Mouse (Mus musculus) limb, embryonic 14.5 days (tissue): ENCODE data around the gene Pik3r4. TPM values are rescaled to one million over a fixed set of nuclear protein-coding genes. Genes with fewer than 3 reads are reported as not detected.

Experiments
- ATAC-seq: fragments of 200-750 bp; cut with Nextera tagmentation; 2 replicates; pipeline ENCODE4 v1.8.0; 2017; ENCODE audit warnings: low read depth, moderate number of reproducible peaks, moderate TSS enrichment; ENCODE audit not compliant: low FRiP score
- DNase-seq: peaks from one replicate; pipeline ENCODE4 v3.0.0-alpha.2; 2015; ENCODE audit warnings: low spot score
- H3K27ac ChIP-seq: fragments of 300-500 bp; sonication (generic); replicated peaks from 2 replicates; pipeline ENCODE4 v1.5.1; 2014; ENCODE audit warnings: low read depth, mild to moderate bottlenecking, low read length, moderate library complexity, mixed read lengths
- H3K27me3 ChIP-seq: fragments of 300-500 bp; sonication (generic); 2 replicates; pipeline ENCODE4 v1.6.1; 2014; ENCODE audit warnings: low read length, mixed read lengths; ENCODE audit not compliant: control insufficient read depth, insufficient read depth
- H3K36me3 ChIP-seq: fragments of 300-500 bp; sonication (generic); 2 replicates; pipeline ENCODE4 v1.6.1; 2014; ENCODE audit warnings: mild to moderate bottlenecking, low read length, moderate library complexity, mixed read lengths; ENCODE audit not compliant: control insufficient read depth, insufficient read depth
- H3K4me1 ChIP-seq: fragments of 300-500 bp; sonication (generic); 2 replicates; pipeline ENCODE4 v1.6.1; 2014; ENCODE audit warnings: antibody characterized with exemption, low read length, mixed read lengths; ENCODE audit not compliant: control insufficient read depth, insufficient read depth
- H3K4me2 ChIP-seq: fragments of 300-500 bp; sonication (generic); replicated peaks from 2 replicates; pipeline ENCODE4 v1.6.1; 2014; ENCODE audit warnings: low read depth, mild to moderate bottlenecking, low read length, moderate library complexity; ENCODE audit not compliant: severe bottlenecking
- H3K4me3 ChIP-seq: fragments of 300-500 bp; sonication (generic); replicated peaks from 2 replicates; pipeline ENCODE4 v1.5.1; 2014; ENCODE audit warnings: low read length
- H3K9ac ChIP-seq: fragments of 300-500 bp; sonication (generic); 2 replicates; pipeline ENCODE4 v1.6.1; 2014; ENCODE audit warnings: mild to moderate bottlenecking, low read depth, low read length, moderate library complexity; ENCODE audit not compliant: severe bottlenecking
- H3K9me3 ChIP-seq: fragments of 300-500 bp; sonication (generic); 2 replicates; pipeline ENCODE4 v1.6.1; 2016; ENCODE audit warnings: low read length; ENCODE audit not compliant: control insufficient read depth
- POLR2A ChIP-seq: fragments of 200-500 bp; IDR thresholded peaks from 2 replicates; pipeline ENCODE4 v1.8.0; 2012; ENCODE audit warnings: inconsistent platforms, mild to moderate bottlenecking, moderate library complexity, borderline replicate concordance; ENCODE audit not compliant: insufficient read depth, insufficient read length; ENCODE audit errors: extremely low read depth
- WGBS: fragments of 180-500 bp; shearing (Covaris S2); extraction: QIAGEN DNeasy Blood & Tissue Kit; methylation state at CpG from one replicate; pipeline ENCODE4 v1.1.7; 2014; 5-methylcytosine and 5-hydroxymethylcytosine counted together
- polyA plus RNA-seq, 2 experiments: library from polyadenylated mRNA; depleted of rRNA in 1 of 2; stranded (reverse) in 1 of 2; unstranded in 1 of 2; fragments of >200 nt; fragmentation: Nextera tagmentation in 1 of 2; extraction: Ambion mirVana in 1 of 2; gene quantifications; 2 replicates each; pipeline versions ENCODE4 v1.2.1 to v1.2.3; 2012 to 2014

Pik3r4 gene
- polyA plus RNA-seq, 2 experiments: 22.2 to 27.1 TPM

DNA sequence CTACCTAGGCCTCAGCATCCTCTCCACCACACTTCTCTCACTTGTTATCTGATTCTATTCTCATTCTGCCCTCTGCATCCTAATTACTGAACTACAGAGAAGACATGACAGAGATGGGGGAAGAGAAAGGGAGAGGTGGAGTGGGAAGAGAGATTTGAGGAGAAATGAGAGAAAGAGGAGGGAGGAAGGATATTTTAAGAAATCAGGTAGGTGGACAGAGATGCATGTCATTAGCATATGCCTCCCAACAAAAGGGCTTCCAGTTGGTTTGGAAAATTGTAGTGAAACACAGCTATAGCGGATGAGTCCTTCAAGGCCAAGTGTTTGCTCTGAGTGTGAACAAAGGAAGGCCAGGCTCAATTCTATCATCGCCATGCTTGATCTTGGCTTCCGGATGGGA lies 69.3 kb downstream of the Pik3r4 start:
- Histone ChIP-seq H3K27me3 (no peaks in the 10 kb centered on the region), H3K9me3 (no peaks in the 10 kb centered on the region), H3K4me2 (no peak overlapping the region), H3K4me3 (no peak overlapping the region), H3K27ac (no peak overlapping the region), H3K36me3 (no peaks in the 10 kb centered on the region), H3K9ac (no peak overlapping the region), H3K4me1 (no peaks in the 10 kb centered on the region)
- WGBS: 93% methylated on average over 3 of the region's 3 CpGs
- ATAC-seq: no peak
- no peak for DNase-seq
- no peak for TF ChIP-seq POLR2A

DNA sequence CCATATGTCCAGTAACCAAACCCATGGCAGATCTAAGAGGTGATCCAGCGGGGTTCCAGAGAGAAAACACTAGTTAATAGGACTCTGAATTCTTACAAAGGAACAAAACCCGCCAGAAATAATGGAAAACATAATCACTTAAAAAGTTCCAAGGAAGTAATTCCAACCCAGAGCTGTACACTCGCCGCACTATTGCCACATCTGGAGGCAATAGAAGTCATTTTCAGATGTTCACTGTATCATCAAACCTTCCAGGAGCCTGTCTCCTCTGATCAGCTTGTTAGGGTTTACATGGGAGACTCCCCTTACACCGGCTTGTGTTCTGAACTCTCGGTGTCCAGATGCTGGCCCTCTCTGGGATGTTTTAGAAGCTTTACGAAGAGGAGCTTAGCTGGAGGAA lies 76.6 kb downstream of the Pik3r4 start:
- peak; percentile 57 for DNase-seq
- no peak for TF ChIP-seq POLR2A
- 22% methylated on average over 7 of the region's 7 CpGs for WGBS
- no peak overlapping the region for H3K4me3 ChIP-seq
- no peaks in the 10 kb centered on the region for H3K9me3 ChIP-seq
- H3K27me3 ChIP-seq: no peaks in the 10 kb centered on the region
- no peak overlapping the region for H3K27ac ChIP-seq
- no peak overlapping the region for H3K4me2 ChIP-seq
- no peak for ATAC-seq
- no peak overlapping the region for H3K9ac ChIP-seq
- no peaks in the 10 kb centered on the region for H3K4me1 ChIP-seq
- H3K36me3 ChIP-seq: no peaks in the 10 kb centered on the region

DNA sequence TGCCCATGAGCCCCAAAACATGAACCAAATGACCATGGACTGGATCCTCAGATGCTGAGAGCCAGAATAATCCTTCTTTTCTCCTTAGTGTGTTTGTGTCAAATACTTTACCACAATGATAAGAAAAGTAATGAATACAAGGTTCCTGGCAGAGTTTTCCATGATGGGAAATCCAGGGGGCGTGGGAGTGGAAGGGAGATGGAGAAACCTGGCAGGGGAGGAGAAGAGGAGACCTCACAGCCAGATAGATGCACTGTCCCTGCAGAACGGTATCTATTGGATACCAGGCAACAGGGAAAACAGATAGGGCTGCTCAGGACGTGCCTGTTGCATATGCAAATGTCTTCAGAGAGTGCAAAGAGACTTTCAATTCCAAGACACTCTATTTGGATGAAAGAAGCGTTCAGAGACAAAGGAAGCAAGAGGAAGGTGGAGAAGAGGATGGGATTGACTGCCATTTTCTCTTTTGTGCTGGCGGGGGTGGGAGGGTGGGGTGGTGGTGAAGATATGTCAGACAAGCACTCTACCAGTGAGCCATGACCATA lies 77.1 kb downstream of the Pik3r4 start:
- no peaks in the 10 kb centered on the region for H3K9me3 ChIP-seq
- H3K27me3 ChIP-seq: no peaks in the 10 kb centered on the region
- no peaks in the 10 kb centered on the region for H3K36me3 ChIP-seq
- H3K4me3 ChIP-seq: no peak overlapping the region
- TF ChIP-seq POLR2A: no peak
- no peak overlapping the region for H3K4me2 ChIP-seq
- no peak for ATAC-seq
- H3K4me1 ChIP-seq: no peaks in the 10 kb centered on the region
- no peak overlapping the region for H3K9ac ChIP-seq
- no peak for DNase-seq
- WGBS: 52% methylated on average over 5 of the region's 5 CpGs
- no peak overlapping the region for H3K27ac ChIP-seq

DNA sequence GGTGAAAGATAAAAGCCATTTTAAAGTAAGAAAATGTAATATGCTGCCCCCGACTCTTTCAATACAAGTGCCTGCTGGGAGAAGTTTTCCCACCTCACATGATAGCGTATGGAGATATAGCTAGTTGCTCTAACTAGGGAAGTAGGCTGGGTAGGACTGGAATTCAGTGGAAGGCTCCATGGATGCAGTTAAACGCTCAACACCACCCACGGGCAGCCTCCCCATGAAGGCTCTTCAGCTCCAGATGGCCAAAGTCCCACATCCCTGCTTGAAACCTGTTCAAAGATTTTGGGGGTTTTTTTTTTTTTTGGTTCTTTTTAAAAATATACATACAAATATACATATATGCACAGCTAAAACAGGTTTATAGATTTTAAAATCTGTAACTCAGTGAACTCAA lies 77.7 kb downstream of the Pik3r4 start:
- Histone ChIP-seq H3K27ac (no peak overlapping the region), H3K4me3 (no peak overlapping the region), H3K36me3 (no peaks in the 10 kb centered on the region), H3K4me2 (no peak overlapping the region), H3K4me1 (no peaks in the 10 kb centered on the region), H3K27me3 (no peaks in the 10 kb centered on the region), H3K9me3 (no peaks in the 10 kb centered on the region), H3K9ac (no peak overlapping the region)
- no peak for DNase-seq
- no peak for TF ChIP-seq POLR2A
- WGBS: 68% methylated on average over 4 of the region's 4 CpGs
- no peak for ATAC-seq

DNA sequence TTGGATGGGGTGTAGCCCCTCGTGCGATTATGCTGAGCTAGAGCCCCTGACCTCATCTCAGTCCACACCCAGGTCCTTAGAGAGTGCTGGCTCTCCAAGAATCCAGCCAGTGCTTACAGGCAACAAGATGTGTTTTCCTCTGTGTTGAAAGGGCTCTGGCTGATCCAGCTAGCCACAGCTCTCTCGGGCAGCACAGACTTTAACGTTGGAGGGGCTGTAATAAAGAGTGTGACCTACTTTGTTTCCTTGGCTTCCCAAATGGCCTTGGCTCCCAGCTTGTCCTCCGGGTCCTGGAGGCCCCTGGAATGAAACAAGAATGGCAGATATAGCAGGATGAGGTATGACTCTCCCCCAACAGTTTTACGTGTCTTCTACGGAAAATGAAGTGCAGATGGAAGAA lies 89.2 kb downstream of the Pik3r4 start:
- H3K27ac ChIP-seq: 0 out of 2 replicates have a peak overlapping the region, but pooled peaks have one; percentile 22
- no peak for TF ChIP-seq POLR2A
- no peak overlapping the region for H3K4me3 ChIP-seq
- H3K27me3 ChIP-seq: no peaks in the 10 kb centered on the region
- H3K36me3 ChIP-seq: no peaks in the 10 kb centered on the region
- H3K9me3 ChIP-seq: no peaks in the 10 kb centered on the region
- H3K4me1 ChIP-seq: peaks cover 18% of the 10 kb centered on the region; the same call in 1 of the 2 replicates
- peak; percentile 77 for ATAC-seq
- H3K9ac ChIP-seq: no peak overlapping the region
- WGBS: 34% methylated on average over 7 of the region's 7 CpGs
- peak; percentile 62 for DNase-seq
- no peak overlapping the region for H3K4me2 ChIP-seq

DNA sequence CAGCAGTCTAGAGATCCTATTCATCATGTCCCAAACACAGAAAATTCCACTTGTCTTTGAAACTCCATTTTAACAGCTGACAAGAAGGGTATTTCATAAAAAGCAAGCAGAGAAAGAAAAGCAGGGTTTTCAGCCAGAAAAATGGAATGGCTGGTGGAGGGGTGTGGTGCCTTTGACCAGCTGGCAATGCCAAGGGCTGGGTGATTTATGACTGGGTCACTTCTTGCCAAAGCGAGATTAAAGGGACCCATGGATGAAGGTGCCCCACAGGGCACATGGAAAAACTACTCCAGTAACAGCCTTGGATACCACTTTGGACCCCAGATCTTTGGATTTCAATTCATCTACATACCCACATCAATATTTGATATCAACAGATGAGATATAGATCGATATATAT lies 91.9 kb downstream of the Pik3r4 start:
- Histone ChIP-seq H3K4me3 (no peak overlapping the region), H3K36me3 (no peaks in the 10 kb centered on the region), H3K9ac (no peak overlapping the region), H3K9me3 (no peaks in the 10 kb centered on the region), H3K4me1 (peaks cover 20% of the 10 kb centered on the region; the same call in 1 of the 2 replicates), H3K27me3 (no peaks in the 10 kb centered on the region), H3K4me2 (no peak overlapping the region), H3K27ac (no peak overlapping the region)
- DNase-seq: no peak
- no peak for TF ChIP-seq POLR2A
- WGBS: 70% methylated on average over 2 of the region's 2 CpGs
- ATAC-seq: no peak
